Mouse (Mus musculus) forebrain, embryonic 13.5 days (tissue): Measurements from ENCODE around the gene Sec14l3. TPM values are rescaled to one million over a fixed set of nuclear protein-coding genes. Genes with fewer than 3 reads are reported as not detected.

Experiments used
- ATAC-seq: fragments of 200-750 bp; cut with Nextera tagmentation; 2 replicates; pipeline ENCODE4 v1.8.0; 2017
- H3K27ac ChIP-seq: fragments of 300-500 bp; sonication (generic); 2 replicates; pipeline ENCODE4 v1.5.1; 2015; ENCODE audit warnings: inconsistent platforms, mild to moderate bottlenecking, moderate library complexity
- H3K27me3 ChIP-seq: fragments of 300-500 bp; sonication (generic); 2 replicates; pipeline ENCODE4 v1.6.1; 2015; ENCODE audit warnings: mild to moderate bottlenecking, inconsistent platforms
- H3K36me3 ChIP-seq: fragments of 300-500 bp; sonication (generic); 2 replicates; pipeline ENCODE4 v1.6.1; 2015; ENCODE audit warnings: mild to moderate bottlenecking, inconsistent platforms; ENCODE audit not compliant: poor library complexity, severe bottlenecking
- H3K4me1 ChIP-seq: fragments of 300-500 bp; sonication (generic); 2 replicates; pipeline ENCODE4 v1.6.1; 2015; ENCODE audit warnings: inconsistent platforms
- H3K4me2 ChIP-seq: fragments of 300-500 bp; sonication (generic); 2 replicates; pipeline ENCODE4 v1.6.1; 2015; ENCODE audit warnings: inconsistent platforms, mild to moderate bottlenecking, moderate library complexity
- H3K4me3 ChIP-seq: fragments of 300-500 bp; sonication (generic); 2 replicates; pipeline ENCODE4 v1.5.1; 2015; ENCODE audit warnings: mild to moderate bottlenecking, inconsistent platforms
- H3K9ac ChIP-seq: fragments of 300-500 bp; sonication (generic); 2 replicates; pipeline ENCODE4 v1.6.1; 2015; ENCODE audit warnings: mild to moderate bottlenecking, inconsistent platforms
- H3K9me3 ChIP-seq: fragments of 300-500 bp; sonication (generic); replicated peaks from 2 replicates; pipeline ENCODE4 v1.6.1; 2016; ENCODE audit warnings: inconsistent platforms
- WGBS: fragments of 180-500 bp; shearing (Covaris S2); methylation state at CpG from one replicate; pipeline ENCODE4 v1.1.7; 2015; 5-methylcytosine and 5-hydroxymethylcytosine counted together
- polyA plus RNA-seq: library from polyadenylated mRNA; unstranded; fragments of >200 nt; fragmentation: Nextera tagmentation; extraction: Ambion mirVana; gene quantifications from 2 replicates; pipeline ENCODE4 v1.2.1, GENCODE M21; 2015

The Sec14l3 gene
- polyA plus RNA-seq, 1 experiment from 2014 or later, result 0.22 TPM

DNA sequence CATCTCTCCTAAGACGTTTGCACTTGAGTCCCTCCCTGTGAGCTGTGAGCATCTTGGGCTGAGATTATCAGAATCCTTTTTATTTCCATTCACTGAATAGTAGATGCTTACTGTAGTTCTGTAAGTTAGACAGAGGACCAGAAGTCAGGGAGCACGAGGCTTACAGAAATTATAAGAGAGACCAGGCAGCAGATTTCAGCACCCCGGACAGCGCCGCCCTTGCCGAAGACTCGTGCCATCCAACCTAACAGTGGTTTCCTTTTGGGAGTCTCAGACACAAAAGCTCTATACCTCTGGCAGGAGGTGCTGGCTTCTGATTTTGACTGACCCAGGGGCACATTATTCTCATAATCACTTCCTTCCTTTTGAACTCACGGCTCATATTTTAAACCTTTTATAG lies 12.0 kb downstream of the Sec14l3 start:
- Histone ChIP-seq H3K36me3 (no peaks in the 10 kb centered on the region), H3K27me3 (0 out of 2 replicates have a peak, but pooled peaks cover 7% of the 10 kb centered on the region), H3K4me2 (no peak overlapping the region), H3K27ac (no peak overlapping the region), H3K9ac (no peak overlapping the region), H3K9me3 (no peaks in the 10 kb centered on the region), H3K4me3 (no peak overlapping the region), H3K4me1 (no peaks in the 10 kb centered on the region)
- 12% methylated on average over 8 of the region's 8 CpGs for WGBS
- no peak for ATAC-seq

DNA sequence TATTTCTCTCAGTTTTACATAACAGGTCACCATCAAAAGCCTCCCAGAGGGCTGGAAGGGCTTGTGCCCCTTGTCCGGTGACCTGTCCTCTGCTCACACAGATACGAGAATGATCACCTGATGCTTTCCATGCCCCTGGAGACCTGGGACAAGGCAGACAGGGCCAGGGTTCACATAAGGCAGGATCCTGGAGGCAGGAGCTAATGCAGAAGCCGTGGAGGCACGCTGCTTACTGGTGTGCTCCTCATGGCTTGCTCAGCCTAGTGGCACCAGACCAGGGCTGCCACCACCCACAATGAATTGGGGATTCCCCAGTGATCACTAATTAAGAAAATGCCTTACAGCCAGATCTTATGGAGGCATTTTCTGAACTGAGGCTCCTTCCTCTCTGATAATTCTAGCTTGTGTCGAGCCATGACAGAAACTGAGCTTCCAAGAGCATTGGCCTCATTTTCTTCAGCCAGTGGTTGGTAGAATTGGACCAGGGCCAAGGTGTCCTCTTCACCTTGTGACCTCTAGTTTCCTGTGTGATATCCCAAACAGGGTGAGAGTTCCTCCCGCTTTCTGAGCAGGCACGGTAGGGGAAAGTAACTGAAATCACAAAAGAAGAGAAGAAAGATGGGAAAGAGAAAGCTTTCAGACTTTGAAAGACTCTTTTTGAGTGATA lies 13.8 kb downstream of the Sec14l3 start:
- no peak overlapping the region for H3K27ac ChIP-seq
- 0 out of 2 replicates have a peak, but pooled peaks cover 7% of the 10 kb centered on the region for H3K27me3 ChIP-seq
- H3K9ac ChIP-seq, result no peak overlapping the region
- no peak overlapping the region for H3K4me3 ChIP-seq
- no peak for ATAC-seq
- no peak overlapping the region for H3K4me2 ChIP-seq
- no peaks in the 10 kb centered on the region for H3K9me3 ChIP-seq
- no peaks in the 10 kb centered on the region for H3K36me3 ChIP-seq
- WGBS, result 82% methylated on average over 7 of the region's 7 CpGs
- H3K4me1 ChIP-seq, result no peaks in the 10 kb centered on the region

DNA sequence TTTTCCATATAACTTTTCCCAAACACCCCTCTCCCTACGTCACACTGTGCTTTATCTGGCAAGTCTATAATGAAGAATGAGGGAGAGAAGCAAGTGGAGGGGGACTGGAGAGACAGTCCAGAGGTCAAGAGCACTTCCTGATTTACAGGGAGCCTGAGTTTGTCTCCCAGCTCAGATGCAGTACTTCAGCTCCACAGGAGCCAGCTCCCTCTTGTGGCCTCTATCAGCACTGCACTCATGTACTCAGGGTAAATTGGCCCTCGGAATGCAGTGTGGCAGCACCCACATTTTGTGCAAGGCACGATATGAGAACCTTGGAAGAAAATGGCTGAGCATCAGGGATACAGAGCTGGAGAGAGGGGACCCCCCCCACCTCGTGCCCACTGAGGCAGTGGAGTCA lies 15.6 kb downstream of the Sec14l3 start:
- H3K4me3 ChIP-seq, result no peak overlapping the region
- H3K9me3 ChIP-seq, result no peaks in the 10 kb centered on the region
- no peaks in the 10 kb centered on the region for H3K4me1 ChIP-seq
- H3K4me2 ChIP-seq, result no peak overlapping the region
- H3K36me3 ChIP-seq, result no peaks in the 10 kb centered on the region
- ATAC-seq, result no peak
- 10% methylated on average over 4 of the region's 4 CpGs for WGBS
- no peak overlapping the region for H3K27ac ChIP-seq
- no peak overlapping the region for H3K9ac ChIP-seq
- 0 out of 2 replicates have a peak, but pooled peaks cover 7% of the 10 kb centered on the region for H3K27me3 ChIP-seq

DNA sequence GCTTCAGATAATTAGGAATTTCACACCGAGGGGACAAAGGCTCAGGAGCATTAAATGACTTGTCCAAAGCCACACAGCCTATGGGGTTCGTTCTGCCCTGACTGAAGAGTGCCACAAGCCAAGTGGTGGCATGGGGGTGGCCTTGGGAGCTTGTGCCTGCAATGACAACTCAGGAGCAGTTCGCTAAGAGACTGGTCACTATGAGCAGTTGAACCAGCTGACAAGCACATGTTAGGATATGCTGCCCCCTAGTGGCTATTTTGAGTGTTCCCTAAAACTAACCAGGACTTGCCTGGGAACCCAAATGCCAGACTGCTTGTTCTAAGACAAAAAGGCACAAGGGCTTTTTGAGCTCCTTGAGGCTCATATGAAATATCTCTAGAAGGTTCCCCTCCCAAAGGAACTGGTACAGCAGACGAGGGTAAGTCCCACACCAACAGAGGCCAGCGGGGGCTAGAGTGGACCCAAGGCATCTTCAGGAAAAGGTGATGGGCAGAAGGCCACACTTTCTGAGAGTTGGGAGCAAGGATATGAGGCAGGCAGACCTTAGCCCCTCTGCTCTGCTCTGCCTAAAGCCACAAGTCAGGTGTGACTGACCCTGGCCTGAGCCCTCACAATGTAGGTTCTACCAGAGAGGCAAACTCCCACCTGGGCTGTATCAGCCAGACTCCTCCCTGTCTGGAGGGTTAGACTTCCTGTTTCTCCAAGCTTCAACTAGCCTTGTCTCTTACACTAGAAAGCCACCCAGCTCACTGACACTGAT lies 18.9 kb downstream of the Sec14l3 start:
- WGBS, result 28% methylated on average over 5 of the region's 5 CpGs
- Histone ChIP-seq H3K9me3 (no peaks in the 10 kb centered on the region), H3K4me3 (no peak overlapping the region), H3K9ac (no peak overlapping the region), H3K27ac (no peak overlapping the region), H3K36me3 (no peaks in the 10 kb centered on the region), H3K4me1 (no peaks in the 10 kb centered on the region), H3K27me3 (0 out of 2 replicates have a peak, but pooled peaks cover 4% of the 10 kb centered on the region), H3K4me2 (no peak overlapping the region)
- ATAC-seq, result peak; percentile 21; the same call in 1 of the 2 replicates

DNA sequence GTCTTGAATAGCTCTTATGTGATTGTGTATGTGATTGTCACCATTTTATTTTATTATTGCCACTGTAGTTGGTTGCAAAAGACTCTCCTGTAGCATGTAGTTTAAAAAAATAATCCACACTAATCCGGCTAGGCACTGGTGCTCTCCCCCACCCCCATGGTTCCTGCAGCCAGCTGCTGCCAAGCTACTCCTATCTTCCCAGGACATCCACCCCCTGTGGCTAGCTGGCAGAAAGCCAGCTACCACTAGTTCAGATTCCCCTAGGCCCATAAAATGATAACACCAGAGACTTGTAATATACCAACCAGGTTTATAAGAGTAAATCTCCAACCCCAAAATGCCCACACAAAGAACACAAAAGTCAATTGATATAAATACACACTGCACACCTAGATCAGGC lies 21.6 kb downstream of the Sec14l3 start:
- H3K4me3 ChIP-seq, result no peak overlapping the region
- no peaks in the 10 kb centered on the region for H3K4me1 ChIP-seq
- no peaks in the 10 kb centered on the region for H3K9me3 ChIP-seq
- H3K27ac ChIP-seq, result no peak overlapping the region
- no peak overlapping the region for H3K4me2 ChIP-seq
- peaks cover 7% of the 10 kb centered on the region; the same call in 1 of the 2 replicates for H3K36me3 ChIP-seq
- 66% methylated on average over 1 of the region's 1 CpGs for WGBS
- no peak for ATAC-seq
- H3K27me3 ChIP-seq, result no peaks in the 10 kb centered on the region
- no peak overlapping the region for H3K9ac ChIP-seq

DNA sequence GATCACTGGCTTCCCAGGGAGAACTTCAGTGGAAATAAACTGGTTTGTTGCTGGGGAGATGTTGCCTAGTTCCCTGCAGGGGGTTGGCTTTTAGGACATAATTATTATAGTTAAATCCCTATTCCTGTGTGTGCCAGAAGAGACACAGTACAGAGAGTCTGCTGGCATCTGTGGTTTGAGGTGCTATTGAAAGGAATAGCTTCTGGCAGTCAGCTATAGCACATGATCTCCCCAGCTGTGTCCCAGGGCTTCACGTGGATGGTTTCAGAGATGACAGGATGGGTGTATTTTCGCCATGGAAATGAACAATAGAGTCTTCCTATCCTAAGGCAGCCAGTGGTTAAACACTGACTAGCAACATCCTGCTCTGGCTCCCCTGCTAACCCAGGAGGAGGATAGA lies 22.6 kb downstream of the Sec14l3 start:
- no peak overlapping the region for H3K4me3 ChIP-seq
- peaks cover 8% of the 10 kb centered on the region; the same call in 1 of the 2 replicates for H3K36me3 ChIP-seq
- H3K27me3 ChIP-seq, result no peaks in the 10 kb centered on the region
- ATAC-seq, result no peak
- H3K27ac ChIP-seq, result no peak overlapping the region
- WGBS, result 53% methylated on average over 2 of the region's 2 CpGs
- no peaks in the 10 kb centered on the region for H3K9me3 ChIP-seq
- no peaks in the 10 kb centered on the region for H3K4me1 ChIP-seq
- H3K4me2 ChIP-seq, result no peak overlapping the region
- no peak overlapping the region for H3K9ac ChIP-seq

DNA sequence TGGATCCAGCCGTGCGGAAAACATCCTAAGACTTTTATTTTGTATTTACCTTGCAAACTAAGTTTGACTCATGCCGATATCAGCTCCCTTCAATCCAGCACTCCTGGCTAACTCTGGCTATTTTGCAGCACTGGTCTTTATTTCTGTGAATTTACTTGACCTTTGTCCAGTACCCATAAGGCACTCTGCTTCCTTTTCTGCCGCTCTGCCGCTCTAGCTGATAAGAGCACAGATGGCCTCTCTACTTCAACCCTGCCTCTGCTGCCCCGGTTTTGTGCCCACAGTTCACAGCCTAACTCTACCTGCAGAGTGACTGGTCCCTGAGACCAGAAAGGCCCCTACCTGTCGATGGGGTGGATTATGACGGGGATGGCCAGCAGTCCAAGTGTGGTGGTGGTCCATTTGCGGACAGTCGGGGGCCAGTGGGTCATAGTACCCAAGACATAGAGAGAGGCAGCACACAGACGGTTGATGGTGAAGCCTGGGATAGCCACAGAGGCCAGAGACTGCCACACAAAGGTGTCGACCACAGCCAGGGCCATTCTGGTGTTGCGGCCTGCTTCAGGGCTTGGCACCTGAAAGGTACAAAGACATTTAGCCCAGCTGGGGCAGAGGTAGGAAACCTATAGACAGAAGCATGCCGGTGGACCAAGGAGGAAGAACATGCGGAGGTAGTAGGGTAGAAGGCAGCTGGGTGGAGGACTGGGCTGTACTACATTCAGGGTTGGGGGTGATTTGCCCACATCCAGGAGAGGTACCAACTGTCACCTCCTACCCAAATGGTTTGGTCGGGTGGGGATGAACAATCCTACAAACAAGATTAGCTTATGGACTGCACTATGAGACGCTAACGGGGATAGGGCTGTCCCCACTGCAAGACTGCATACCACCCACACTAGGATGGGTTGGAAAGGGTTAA lies 29.1 kb downstream of the Sec14l3 start:
- ATAC-seq, result no peak
- peak overlapping the region; percentile 82 for H3K4me2 ChIP-seq
- H3K4me3 ChIP-seq, result no peak overlapping the region
- H3K9ac ChIP-seq, result peak overlapping the region; percentile 26; the same call in 1 of the 2 replicates
- peaks cover 29% of the 10 kb centered on the region for H3K4me1 ChIP-seq
- 85% methylated on average over 18 of the region's 18 CpGs for WGBS
- no peak overlapping the region for H3K27ac ChIP-seq
- no peaks in the 10 kb centered on the region for H3K27me3 ChIP-seq
- H3K36me3 ChIP-seq, result peaks cover 8% of the 10 kb centered on the region; the same call in 1 of the 2 replicates
- no peaks in the 10 kb centered on the region for H3K9me3 ChIP-seq

DNA sequence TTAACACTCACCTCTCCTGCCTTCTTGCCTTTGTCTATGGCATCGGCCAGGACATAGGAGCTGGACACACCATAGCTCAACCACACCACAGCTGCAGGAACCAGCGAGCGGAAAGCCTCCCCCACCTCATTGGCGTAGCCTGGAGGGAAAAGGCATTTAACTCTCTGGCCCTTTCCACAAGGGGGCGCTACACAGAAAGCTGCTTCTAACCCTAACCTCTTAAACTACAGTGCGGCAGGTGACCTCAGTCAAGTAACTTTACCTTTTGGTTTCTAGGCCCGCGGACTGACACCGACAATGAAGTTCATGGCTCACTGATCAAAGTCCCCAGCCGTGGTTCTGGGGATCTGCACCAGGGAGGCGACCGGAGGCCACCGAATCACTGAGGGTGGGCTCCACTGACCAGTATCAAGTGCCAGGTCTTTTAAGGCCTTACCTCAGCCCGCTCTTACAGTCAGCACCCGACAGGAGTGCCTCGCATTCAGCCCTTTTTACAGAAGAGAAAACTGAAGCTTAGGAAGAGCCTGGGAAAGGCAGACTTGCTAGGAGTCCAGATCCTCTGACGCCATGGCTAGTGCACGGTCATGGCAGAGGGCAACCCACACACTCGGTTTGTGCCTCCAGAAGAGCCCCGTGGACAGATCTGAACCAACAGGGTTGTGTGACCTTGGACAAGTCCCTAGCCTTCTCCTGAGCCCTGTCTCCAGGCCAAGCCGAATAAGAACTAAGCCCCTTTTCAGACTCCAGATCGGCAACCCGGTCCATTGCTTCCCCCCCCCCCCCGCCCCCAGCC lies 29.9 kb downstream of the Sec14l3 start:
- Histone ChIP-seq H3K36me3 (peaks cover 8% of the 10 kb centered on the region; the same call in 1 of the 2 replicates), H3K9ac (peak overlapping the region; percentile 64), H3K4me2 (peak overlapping the region; percentile 82), H3K9me3 (no peaks in the 10 kb centered on the region), H3K27me3 (no peaks in the 10 kb centered on the region), H3K27ac (peak overlapping the region; percentile 78; the same call in 1 of the 2 replicates), H3K4me3 (peak overlapping the region; percentile 53), H3K4me1 (peaks cover 29% of the 10 kb centered on the region)
- 5% methylated on average over 22 of the region's 24 CpGs for WGBS
- no peak for ATAC-seq

DNA sequence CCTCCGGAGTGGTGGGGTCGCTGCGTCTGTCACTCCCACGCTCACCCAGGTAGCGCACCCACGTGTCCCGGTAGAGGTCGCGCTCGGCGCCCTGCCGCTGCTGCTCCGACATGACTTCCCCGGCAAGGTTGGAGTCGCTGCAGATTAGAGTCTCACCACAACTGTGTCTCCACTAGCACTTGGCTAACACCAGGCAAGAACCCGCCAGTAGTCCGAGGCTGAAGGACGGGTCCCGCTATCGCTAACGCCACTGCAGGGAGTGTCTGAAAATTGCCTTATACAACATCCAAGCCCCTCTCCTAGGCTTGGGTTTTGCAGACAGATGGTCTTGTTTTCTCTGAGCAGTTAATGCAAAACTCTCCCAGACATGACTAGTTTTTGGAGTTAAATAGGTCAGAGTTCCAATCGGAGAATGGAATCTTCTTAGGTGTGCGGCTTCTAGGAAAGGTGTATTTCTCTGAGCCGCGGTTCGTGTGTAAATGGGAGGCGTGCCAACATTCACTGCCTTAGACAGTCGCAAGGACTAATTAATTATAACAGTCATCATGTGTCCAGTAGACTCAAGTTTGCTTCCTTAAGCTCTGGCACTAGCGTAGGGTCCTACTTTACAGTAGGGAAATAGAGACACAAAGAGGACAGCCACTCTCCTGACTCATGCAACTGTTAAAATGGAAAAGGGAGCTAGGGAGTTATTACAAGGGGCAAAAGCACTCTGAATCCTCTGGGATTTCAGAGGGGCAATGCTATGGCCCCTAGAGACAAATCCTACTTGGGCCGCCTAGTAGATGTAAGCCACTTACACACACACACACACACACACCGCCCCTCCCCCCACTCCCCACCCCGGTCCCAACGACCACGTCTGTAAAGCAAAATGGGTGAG lies 30.8 kb downstream of the Sec14l3 start, which contains the start of gene Mtfp1:
Gene Mtfp1, minus strand, starts transcription at position 275 of the 883 bp plus-strand sequence.
- H3K9ac ChIP-seq, result peak within 1 kb of the TSS; percentile 64
- H3K27me3 ChIP-seq, result no peaks in the 10 kb centered on the region
- H3K36me3 ChIP-seq, result peaks cover 8% of the 10 kb centered on the region; the same call in 1 of the 2 replicates
- no peaks in the 10 kb centered on the region for H3K9me3 ChIP-seq
- H3K4me3 ChIP-seq, result peak within 1 kb of the TSS; percentile 53
- peaks cover 29% of the 10 kb centered on the region for H3K4me1 ChIP-seq
- WGBS, result 8% methylated on average over 31 of the region's 34 CpGs
- peak within 1 kb of the TSS; percentile 82 for H3K4me2 ChIP-seq
- H3K27ac ChIP-seq, result peak within 1 kb of the TSS; percentile 78
- no peak for ATAC-seq
